Mouse (Mus musculus): Measurements from ENCODE around the gene Actr1a.

DNA sequence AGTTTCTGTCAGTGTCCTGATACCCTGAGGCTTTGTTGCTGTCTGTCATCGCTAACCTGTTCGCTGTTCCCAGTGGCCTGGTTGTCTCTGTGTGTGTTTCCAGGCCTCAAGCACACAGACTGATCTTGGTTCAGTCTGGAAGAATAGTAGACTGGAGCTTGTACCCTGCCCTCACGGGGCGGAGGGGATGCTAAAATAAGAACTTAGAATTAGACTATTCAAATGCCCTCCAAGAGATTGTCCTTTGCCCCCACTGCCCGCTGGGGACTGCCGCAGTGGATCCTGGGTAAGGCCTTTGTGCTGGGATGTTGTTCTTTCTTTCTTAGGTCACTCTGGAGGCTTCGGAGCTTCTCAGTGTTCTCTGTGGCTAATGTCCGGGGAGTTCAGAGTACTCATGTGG, 29.7 kb upstream of the Actr1a start:
- TF ChIP-seq CTCF (IDR thresholded peaks at IDR 0.05; ENCODE audit: borderline replicate concordance, insufficient read depth, low read depth, low read length): no peak
- no peak for TF ChIP-seq POLR2A (IDR thresholded peaks at IDR 0.05; ENCODE audit: borderline replicate concordance, insufficient read depth, low read length)

Data from cerebellum, adult 2 months (tissue).